Mouse (Mus musculus) right cerebral cortex, postnatal 25 days (tissue): ENCODE data around the gene Kdm7a.
A peak's percentile ranks its signal among the peaks of the same experiment; 100 is the strongest.

Experiments
- DNase-seq: peaks from one replicate; pipeline ENCODE4 v3.0.0; 2022

Kdm7a gene

GRCm38 (mm10) chr6:39206581-39207461 is at the start of gene Kdm7a:
Gene Kdm7a, minus strand, starts transcription at chr6:39206789.
- DNase-seq: peak; percentile 91

- DNase-seq: no peak
Observed at GRCm38 (mm10) chr6:39255271-39255670, 48.7 kb upstream of the Kdm7a start.

GRCm38 (mm10) chr6:39250055-39250454 is 43.5 kb upstream of the Kdm7a start:
- no peak for DNase-seq

GRCm38 (mm10) chr6:39249176-39249770 is 42.7 kb upstream of the Kdm7a start:
- DNase-seq: no peak

GRCm38 (mm10) chr6:39244066-39244465 is 37.5 kb upstream of the Kdm7a start:
- no peak for DNase-seq

DNA sequence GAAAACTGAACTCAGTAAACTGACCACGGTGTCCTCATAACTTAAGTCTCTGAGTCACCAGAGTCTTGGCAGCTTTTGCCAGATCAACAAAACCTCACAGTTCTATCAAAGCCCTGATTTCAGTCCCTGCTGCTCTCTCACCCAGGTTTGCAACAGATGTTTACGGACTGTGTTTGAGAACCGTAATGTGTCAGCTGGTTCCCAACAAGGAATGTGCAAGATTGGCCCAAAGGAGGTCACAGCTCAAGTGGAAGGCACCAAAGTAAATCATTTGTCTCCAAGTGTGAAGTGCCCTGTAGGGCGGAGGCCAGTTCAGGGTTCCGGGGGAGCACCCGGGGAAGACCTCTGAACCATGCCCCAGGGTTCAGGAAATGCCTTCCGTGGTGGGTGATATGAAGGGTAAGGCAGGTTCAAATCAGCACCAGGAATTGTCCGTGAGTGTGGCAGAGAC is 36.9 kb upstream of the Kdm7a start:
- no peak for DNase-seq

GRCm38 (mm10) chr6:39242718-39243471 is 36.3 kb upstream of the Kdm7a start:
- DNase-seq: no peak

GRCm38 (mm10) chr6:39241421-39241891 is 34.9 kb upstream of the Kdm7a start:
- DNase-seq: peak; percentile 34

DNA sequence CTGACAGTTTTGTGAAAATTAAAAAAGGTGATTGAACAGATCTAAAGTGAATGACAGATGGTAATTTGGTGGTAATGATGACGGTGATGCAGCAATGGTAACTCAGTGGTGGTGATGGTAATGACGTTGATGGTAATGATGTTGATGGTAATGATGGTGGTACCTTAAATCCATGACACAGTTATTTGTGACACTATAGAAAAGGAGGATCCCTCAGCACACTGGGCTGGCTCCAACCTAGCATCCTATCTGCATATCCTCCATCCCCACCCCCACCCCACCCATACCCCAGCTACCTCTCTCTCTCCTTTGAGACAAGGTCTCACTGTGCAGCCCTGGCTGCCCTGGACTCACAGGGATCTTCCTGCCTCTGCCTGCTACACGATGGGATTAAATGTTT is 34.4 kb upstream of the Kdm7a start:
- DNase-seq: no peak

- DNase-seq: no peak
Observed at GRCm38 (mm10) chr6:39237887-39238286, 31.3 kb upstream of the Kdm7a start.

DNA sequence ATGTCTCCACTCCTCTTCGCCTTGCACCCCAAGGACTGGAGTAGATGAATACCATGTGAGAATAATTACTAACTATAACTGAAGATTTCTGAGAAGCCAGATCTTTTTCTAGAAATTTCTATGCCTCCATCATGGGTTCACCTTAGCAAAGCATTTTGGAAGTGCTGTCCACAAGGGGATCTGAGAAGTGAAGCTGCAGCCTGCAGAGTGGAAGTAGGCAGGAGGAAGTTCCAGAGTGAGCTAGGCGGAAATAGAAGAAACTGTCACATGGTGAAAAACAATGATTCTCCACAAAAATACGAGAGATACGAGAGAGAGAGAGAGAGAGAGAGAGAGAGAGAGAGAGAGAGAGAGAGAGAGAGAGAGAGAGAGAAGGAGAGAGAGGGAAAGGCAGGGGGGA is 26.0 kb upstream of the Kdm7a start:
- DNase-seq: no peak

GRCm38 (mm10) chr6:39230664-39231063 is 24.1 kb upstream of the Kdm7a start:
- no peak for DNase-seq

GRCm38 (mm10) chr6:39226610-39226955 is 20.0 kb upstream of the Kdm7a start:
- DNase-seq: no peak

DNA sequence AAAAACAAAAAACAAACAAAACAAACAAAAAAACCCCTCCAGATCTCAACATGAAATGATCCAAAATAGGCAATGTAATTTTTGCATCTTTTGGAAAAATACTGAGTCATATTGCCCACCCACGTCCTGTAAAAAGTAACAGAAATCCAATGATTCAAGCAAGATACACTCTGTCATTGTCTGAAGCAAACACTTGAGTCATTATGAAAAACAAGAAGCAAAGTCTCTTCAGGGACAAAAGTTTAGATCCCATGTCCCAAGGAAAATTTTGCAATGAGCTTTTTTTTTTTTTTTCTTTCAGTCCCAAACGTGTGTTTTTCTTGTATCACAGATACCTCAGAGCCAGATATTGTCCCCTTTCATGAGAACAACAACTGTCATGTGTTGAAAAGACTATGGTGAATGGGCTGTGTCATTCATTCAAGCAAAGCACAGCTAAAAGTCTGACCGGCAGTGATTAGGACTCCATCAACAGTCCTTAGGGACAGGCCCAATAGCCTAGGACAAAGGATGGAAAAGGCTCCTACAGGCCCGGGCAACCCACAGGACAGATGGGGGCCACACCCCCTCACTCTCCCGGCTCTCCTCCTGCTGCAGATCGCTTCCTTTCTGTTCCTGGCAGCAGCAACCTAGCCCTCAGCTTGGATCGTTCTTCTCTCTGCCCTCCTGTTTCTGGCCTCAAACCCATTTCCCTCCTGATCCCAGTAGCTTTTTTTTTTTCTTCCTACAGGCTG is 19.5 kb upstream of the Kdm7a start:
- DNase-seq: no peak

GRCm38 (mm10) chr6:39223328-39223885 is 16.8 kb upstream of the Kdm7a start:
- no peak for DNase-seq

GRCm38 (mm10) chr6:39222487-39222886 is 15.9 kb upstream of the Kdm7a start:
- DNase-seq: no peak

GRCm38 (mm10) chr6:39217961-39218360 is 11.4 kb upstream of the Kdm7a start:
- no peak for DNase-seq

DNA sequence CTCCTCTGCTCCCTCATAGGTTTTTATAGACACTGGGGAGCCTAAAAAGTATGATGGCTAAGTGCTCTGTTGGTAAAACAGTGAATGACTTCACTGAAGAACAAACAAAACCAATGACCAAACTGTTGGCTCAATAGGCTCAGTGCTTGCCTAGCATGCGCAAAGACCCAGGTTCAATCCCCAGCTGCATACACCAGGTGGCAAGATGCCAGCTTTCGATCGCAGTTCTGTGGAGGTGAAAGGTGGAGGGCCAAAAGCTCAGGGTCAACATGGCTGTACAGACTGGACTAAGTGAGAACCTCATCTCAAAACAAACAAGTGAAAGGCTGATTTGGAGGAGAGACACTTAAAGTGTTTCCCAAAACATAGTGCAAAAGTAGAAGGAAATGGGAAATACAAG is 10.5 kb upstream of the Kdm7a start:
- DNase-seq: no peak

GRCm38 (mm10) chr6:39214949-39215606 is 8.5 kb upstream of the Kdm7a start:
- no peak for DNase-seq

GRCm38 (mm10) chr6:39209677-39210076 is 3.1 kb upstream of the Kdm7a start:
- DNase-seq: no peak

- no peak for DNase-seq
Observed at GRCm38 (mm10) chr6:39208181-39208580, 1.6 kb upstream of the Kdm7a start.
